Mouse (Mus musculus) CD8-positive naive resting alpha-beta T cell, adult 2 months (primary cell): Measurements from ENCODE around the gene Ckap2l.

ENCODE experiments used
- DNase-seq, 2 experiments: peaks; one replicate each; pipeline ENCODE4 v3.0.0; 2022; ENCODE audit warnings: low read depth in 2 of 2, low spot score in 2 of 2

Ckap2l gene

DNA sequence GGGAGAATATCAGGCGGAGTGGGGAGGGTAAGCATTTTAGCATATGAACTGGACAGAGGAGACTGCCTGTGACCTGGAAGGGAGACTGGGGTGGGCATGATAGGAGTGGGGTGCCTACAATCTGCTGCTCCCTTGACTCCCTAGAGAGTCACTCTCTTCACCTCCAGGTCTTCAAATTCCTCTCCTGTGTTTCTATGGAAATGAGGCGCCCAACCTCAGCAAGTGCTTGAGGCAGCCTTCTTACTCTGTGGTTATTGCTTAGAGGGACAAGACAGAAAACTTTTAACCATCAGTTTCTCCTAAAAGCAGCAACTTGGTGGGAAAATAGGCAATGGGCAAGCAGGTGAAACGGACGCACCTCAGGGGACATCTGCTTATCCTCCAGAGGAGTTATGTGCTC is 60.5 kb downstream of the Ckap2l start:
- DNase-seq: no peak

DNA sequence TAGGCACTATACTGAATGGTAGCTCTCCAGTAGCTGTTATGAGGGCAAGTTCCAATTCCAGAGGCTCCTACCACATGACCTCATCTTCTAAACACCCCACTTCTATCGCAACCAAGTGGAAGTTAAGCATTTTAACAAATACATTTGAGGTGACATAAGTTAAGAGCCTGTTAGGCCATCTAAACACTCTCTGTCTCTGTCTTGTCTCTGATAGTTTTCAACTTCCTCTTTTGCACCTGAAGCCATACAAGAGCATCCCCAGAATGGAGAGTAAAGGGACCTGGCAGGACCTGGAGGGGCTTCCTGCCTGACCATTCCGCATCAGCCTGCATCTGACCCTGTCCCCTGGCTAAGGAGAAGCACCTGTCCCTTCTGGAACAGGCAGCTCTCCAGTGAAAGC is 62.3 kb downstream of the Ckap2l start:
- no peak for DNase-seq

DNA sequence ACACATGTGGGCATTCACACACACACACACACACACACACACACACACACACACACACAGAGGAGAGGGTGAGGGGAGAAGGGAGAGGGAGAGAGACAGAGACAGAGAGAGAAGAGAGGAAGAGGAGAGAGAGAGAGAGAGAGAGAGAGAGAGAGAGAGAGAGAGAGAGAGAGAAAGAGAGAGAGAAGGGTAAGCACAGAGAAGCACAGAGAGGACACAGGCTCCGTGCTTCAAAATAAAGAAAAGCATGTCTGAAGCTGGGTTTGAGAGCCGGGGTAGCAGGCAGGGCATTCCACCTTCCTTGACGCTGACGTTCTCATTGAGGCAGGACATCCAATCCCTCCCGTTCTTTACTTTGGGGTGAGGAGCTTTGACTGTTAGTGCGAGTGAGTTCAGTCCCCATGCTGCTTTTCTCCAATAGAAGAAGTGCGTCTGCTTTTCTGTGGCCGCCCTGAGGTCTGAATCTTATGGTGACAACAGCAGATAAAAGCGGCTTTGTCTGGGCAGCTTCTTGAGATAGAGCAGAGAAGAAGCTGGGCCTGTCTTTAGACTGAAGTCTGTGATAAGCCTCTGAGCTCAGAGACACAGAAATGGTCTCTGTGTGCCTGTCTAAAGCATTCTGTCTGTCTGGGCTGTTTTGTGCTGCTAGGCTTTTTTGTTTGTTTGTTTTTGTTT is 63.1 kb downstream of the Ckap2l start:
- no peak for DNase-seq

DNA sequence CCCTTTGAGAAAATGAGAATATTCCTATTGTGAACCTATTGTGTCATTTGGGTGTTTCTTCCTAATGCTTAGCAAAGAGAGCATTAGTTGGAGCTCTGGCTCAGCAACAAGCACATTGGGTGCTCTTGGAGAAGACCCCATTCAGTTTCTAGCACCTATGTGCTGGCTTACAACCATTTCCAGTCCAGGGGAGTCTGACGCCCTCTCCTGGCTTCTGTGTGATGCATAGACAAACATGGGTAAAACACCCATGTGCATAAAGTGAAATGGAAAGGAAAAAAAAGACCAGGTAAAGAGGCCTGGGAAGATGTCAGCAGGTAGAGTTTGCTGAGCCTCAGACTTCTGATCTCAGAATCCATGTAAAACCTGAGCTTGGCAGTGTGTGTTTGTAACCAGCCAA is 63.8 kb downstream of the Ckap2l start:
- DNase-seq: no peak

DNA sequence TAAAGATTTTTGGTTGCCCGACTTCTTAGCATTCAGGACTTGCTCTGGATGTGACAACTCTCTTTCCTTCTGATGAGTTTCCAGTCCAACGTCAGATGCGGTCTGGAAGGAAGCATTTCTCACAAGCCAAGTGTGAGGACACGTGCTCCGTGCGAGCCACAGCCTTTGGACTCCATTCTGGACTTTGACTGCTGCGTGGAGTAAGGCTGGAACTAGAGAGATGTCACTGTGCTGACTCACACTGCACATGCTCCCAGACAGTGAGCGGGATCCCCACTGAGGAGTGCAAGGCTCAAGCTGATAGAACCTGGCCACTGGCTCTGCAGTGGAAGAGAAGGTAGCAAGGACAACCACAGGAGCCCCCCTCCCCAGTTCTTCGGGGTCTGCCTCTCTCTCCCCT is 64.5 kb downstream of the Ckap2l start:
- no peak for DNase-seq

DNA sequence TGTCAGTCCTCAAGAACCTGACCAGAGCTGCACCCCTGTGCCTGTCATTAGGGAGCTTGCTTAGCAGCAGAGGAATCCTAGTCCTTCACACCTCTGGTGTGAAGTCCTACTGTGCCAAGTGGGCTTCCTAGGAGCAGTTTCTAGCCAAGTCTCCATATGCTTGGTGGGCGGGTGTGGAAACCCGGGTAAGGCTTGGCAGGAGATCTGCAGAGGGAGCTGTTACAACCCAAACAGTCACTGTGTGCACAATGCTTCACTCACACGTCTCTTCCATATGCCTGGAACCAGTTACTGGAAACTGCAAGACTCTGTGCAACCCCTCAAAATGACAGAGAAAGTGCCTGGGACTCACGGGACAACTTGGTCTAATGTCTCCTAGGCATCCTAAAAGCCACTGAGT is 65.0 kb downstream of the Ckap2l start:
- no peak for DNase-seq

DNA sequence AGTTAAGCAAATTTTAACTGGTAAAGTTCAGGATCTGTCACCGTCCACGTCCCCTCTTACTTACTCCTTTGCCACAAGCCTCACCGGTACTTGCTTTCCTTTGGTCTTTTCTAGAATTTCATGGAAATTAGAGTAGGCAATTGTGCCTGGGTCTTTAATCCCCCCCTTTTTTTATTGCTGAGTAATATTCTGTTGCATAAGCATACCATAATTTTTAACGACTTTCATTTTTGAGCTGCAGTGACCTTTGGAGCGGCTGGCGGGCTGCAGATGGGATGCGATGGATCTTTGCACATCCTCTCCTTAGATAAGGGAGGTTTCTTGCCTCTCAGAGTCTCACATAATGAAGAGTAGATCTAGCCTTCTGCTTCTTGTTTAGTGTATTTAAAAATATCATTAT is 67.7 kb downstream of the Ckap2l start:
- DNase-seq: no peak

DNA sequence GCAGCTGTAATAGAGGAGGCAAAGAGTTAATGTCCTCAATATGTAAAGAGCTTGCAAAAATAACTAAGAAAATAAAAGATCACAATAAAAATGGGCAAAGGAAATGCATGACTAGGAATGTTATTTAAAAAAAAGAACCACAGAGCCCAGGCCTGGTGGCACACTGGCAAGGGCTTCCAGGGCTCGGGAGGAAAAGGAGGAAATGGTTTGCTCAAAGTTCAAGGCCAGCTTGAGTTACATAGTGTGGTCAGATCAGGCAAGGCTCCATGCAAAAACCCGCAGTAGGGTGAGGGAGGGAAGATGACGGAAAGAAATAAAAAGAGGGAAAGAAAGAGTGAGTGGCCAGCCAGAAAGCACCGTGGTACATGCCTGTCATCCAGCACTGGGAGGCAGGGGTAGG is 68.4 kb downstream of the Ckap2l start:
- no peak for DNase-seq

DNA sequence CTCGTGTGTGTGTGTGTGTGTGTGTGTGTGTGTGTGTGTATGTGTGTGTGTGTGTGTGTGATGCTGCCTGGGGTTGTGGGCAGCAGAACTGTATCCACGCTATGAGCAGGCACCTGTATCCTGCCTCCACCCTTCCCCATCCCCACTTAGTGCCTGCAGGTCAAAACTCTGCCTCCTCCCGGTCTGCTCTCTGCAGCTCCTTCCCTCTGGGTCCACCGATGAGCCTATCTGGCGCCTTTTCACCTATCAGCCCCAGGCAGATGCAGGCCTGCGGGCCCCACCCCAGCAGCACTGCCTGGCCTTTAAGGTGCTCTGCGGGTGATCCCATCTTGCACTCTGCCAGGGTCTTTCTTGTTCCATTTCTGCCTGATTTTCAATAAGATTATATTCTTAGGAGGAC is 69.3 kb downstream of the Ckap2l start:
- no peak for DNase-seq

DNA sequence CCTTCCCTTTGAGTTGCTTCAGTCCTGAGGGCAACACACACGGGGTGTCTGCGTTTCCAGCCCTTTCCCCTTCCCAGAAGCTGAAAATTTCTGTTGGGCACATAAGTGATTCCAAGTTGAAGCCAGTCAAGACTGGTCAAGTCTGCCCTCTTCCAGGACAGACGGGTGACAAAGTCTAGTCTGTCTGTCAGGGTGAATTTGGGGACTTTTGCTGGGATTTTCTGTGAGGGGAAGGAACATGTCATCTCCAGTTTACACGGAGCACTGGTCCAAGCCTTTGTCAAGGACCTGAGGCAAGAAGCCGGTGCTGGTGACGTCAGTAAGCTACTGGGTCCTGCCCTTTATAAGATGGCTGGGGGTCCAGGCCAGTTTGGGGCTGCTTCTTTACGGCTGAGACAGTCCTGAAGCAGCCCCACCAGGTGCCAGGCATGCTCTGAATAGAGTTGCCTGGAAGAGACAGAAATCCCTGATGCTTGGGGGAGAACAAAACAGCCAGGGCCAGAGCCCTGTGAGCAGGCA is 69.9 kb downstream of the Ckap2l start:
- DNase-seq: no peak

DNA sequence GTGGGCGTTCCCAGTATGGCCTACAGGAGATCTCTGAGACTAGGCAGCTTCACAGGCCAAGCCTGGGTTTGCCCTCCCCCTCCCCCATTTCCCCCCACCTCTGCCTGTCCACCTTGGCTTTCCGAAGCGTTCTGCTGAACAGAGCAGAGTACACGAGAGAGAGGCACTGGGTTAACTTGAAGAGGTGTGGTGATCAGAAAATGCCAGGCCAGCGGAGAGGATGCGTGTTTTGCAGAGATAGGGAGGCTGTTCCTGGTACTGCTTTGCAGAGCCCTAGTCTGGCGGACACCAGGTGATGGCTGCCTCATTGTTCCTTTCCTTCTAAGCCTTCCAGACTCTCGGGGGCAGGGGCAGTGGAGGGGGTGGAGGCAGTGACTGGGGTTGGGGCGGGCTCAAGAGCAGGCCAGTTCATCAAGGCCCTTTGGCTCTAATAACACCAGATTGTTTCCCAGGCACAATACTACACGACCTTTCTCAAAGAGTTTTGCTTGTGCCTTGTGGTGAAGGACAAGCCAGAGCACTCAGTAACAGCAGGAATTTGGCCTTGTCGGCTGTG is 70.6 kb downstream of the Ckap2l start:
- DNase-seq: no peak

DNA sequence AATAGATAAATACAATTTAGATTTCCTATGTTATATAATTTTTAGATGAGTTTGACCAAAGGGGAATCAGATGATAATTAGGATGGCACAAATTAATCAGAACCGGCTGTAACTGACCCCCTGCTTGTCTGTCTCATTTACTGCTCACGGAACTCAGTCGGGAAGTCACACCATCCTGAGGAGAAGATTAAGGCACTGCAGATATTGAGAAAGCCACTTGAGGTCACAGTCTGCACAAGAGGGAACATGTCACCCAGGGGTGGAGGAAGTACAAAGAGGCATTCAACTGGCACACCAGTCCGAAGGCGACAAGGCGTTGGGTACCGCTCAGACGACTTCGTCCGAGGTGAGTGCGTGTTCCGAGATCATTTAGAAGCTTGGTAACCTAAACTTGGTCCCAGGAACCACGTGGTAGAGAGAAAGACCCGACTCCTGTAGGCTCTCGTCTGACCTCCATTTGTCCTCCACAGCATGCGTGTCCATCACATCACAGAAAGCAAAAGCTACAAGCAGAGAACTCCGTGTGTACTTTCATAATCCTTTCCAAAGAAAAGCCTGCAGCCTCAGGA is 71.7 kb downstream of the Ckap2l start:
- DNase-seq: no peak

DNA sequence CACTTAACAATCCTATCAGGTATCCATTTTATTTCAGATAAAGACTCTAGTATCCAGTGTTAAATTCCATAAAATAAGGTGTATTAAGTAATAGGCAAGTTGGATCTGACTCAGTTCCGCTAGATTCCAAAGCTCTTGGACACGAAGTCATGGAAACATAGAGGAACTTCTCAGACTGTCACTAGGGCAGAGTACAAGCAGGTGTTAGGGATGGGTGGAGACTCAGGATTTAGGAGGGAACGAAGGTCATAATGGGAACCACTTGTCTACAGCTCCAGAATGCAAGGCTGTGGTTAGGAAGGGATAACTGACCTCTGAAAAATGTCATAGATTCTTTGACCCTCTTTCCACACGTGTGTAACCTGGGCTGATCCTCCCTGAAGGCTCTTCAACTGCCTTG is 72.8 kb downstream of the Ckap2l start:
- DNase-seq: no peak

DNA sequence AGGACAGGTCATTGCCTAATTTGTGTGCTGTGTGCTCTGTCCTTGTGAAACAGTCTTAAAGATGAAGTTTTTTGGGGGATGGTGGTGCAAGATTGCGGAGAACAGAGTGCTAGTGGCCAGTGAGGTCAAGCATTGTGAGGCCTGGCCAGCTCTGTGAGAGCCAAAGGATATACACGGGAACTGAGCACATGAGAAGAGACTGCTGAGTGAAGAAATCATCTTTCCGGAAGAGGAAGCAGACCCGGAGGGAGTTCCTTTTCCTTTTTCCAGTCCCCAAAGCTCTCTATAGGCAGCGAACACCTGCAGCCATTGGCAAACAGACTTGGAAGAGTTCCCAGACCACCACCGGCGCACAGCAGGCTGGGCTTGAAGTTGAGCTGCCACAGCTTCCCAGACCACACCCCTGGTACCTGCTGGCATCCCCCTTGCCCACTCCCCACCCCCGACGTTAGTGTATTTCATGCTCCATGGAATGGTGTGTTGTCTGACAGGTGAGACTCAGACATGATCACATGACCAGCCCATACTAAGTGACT is 75.8 kb downstream of the Ckap2l start:
- DNase-seq: no peak

DNA sequence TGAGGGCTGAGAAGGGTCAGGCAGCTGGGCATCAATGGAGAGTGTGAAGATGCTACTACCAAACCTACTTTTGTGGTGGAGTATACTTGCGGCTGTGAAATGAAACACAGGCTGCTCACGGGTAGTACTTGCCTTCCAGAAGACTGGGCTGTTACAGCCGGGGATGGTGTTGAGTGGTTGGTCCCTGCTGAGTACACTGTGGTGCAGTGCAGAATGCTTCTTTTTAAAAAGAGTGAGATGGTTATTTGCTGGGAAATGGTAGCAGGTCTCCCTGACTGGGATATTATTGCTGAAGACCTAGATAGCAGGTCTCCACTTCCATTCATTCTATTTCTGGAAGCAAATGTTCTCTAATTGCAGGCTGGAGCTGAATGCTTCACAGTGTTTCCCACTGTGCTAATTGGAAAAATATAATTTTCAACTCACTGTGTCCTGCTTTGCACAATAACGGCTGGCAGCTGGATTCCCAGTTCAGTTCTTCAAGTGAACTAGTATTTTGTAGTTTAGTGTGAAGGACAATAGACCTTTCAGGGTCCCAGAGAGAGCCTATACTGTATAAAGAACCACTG is 78.4 kb downstream of the Ckap2l start:
- no peak for DNase-seq
